Mouse (Mus musculus): ENCODE results near the gene Ppib. TPM values are rescaled to one million over a fixed set of nuclear protein-coding genes. Genes with fewer than 3 reads are reported as not detected.

The Ppib gene
- total and polyA plus RNA-seq, 3 experiments, result 268 to 550 (median 477) TPM

GRCm38 (mm10) chr9:66090593-66091244 lies 30.7 kb downstream of the Ppib start:
- H3K4me3 ChIP-seq (replicated peaks in 1 of 3; ENCODE audit: low read depth in 2 of 3, low read length in 2 of 3, poor library complexity in 1 of 3), result no peak overlapping the region
- H3K27ac ChIP-seq (ENCODE audit: insufficient read depth, low read depth), result no peak overlapping the region
- in situ Hi-C loops (cut with MboI; ENCODE audit: low pct_ligation_motif_present, low pct_unique_long_range_greater_than_20kb, low sequenced_read_pairs), result no loop called here
- H3K4me2 ChIP-seq (ENCODE audit: insufficient read depth, low read depth, poor library complexity, severe bottlenecking), result no peak overlapping the region
- H3K4me1 ChIP-seq (ENCODE audit: control insufficient read depth in 1 of 2, insufficient read depth in 2 of 2), result peaks cover 0 to 9% of the 10 kb centered on the region in 2 experiments; a peak in 2 of 4 replicates
- no peaks in the 10 kb centered on the region for H3K27me3 ChIP-seq (replicated peaks)
- peaks cover 76 to 96% of the 10 kb centered on the region in 2 experiments for H3K36me3 ChIP-seq (replicated peaks in 1 of 2; ENCODE audit: control insufficient read depth in 1 of 2, insufficient read depth in 1 of 2, low read length in 1 of 2)
- TF ChIP-seq PAX5 (IDR thresholded peaks at IDR 0.05; ENCODE audit: low read length) (no peak), NRF1 (IDR thresholded peaks at IDR 0.05; ENCODE audit: low read depth, low read length) (no peak), HCFC1 (IDR thresholded peaks at IDR 0.05; ENCODE audit: low read depth, low read length) (no peak), ETS1 (conservative IDR thresholded peaks at IDR 0.05; ENCODE audit: low read depth, low read length) (no peak), POLR2A (IDR thresholded peaks at IDR 0.05; ENCODE audit: low read depth, low read length) (no peak), JUND (conservative IDR thresholded peaks at IDR 0.05; ENCODE audit: low read depth, low read length) (no peak), RAD21 (IDR thresholded peaks at IDR 0.05; ENCODE audit: low read depth, low read length) (no peak), GABPA (IDR thresholded peaks at IDR 0.05; ENCODE audit: insufficient replicate concordance, low read depth, low read length) (no peak), USF1 (IDR thresholded peaks at IDR 0.05; ENCODE audit: low read depth, low read length) (no peak), NELFE (IDR thresholded peaks at IDR 0.05; ENCODE audit: low read depth, low read length) (no peak), TBP (conservative IDR thresholded peaks at IDR 0.05; ENCODE audit: low read depth, low read length) (no peak), ZKSCAN1 (IDR thresholded peaks at IDR 0.05; ENCODE audit: borderline replicate concordance, low read depth, low read length) (no peak), ZC3H11A (IDR thresholded peaks at IDR 0.05; ENCODE audit: low read depth, low read length) (no peak), MAFK (IDR thresholded peaks at IDR 0.05; ENCODE audit: insufficient replicate concordance, low read length) (no peak), TCF12 (IDR thresholded peaks at IDR 0.05; ENCODE audit: low read depth, low read length) (no peak), MAZ (IDR thresholded peaks at IDR 0.05; ENCODE audit: low read depth, low read length) (no peak)
- DNase-seq (ENCODE audit: extremely low read depth), result no peak
- no peaks in the 10 kb centered on the region for H3K79me2 ChIP-seq (replicated peaks; ENCODE audit: control insufficient read depth, extremely low read depth, insufficient read depth, poor library complexity, severe bottlenecking)
- no peaks in the 10 kb centered on the region for H3K9me3 ChIP-seq (replicated peaks; ENCODE audit: low read length)
- H3K9ac ChIP-seq (ENCODE audit: insufficient read depth, low read depth), result no peak overlapping the region
- dilution Hi-C loops (cut with MboI; ENCODE audit: extremely low pct_ligation_motif_present, extremely low pct_unique_long_range_greater_than_20kb, low sequenced_read_pairs), result no loop called here

GRCm38 (mm10) chr9:66091327-66092231 lies 31.6 kb downstream of the Ppib start:
- in situ Hi-C loops (cut with MboI; ENCODE audit: low pct_ligation_motif_present, low pct_unique_long_range_greater_than_20kb, low sequenced_read_pairs) (no loop called here), dilution Hi-C loops (cut with MboI; ENCODE audit: extremely low pct_ligation_motif_present, extremely low pct_unique_long_range_greater_than_20kb, low sequenced_read_pairs) (no loop called here)
- peaks cover 81 to 98% of the 10 kb centered on the region in 2 experiments for H3K36me3 ChIP-seq (replicated peaks in 1 of 2; ENCODE audit: control insufficient read depth in 1 of 2, insufficient read depth in 1 of 2, low read length in 1 of 2)
- H3K79me2 ChIP-seq (replicated peaks; ENCODE audit: control insufficient read depth, extremely low read depth, insufficient read depth, poor library complexity, severe bottlenecking), result no peaks in the 10 kb centered on the region
- no peak overlapping the region for H3K27ac ChIP-seq (ENCODE audit: insufficient read depth, low read depth)
- H3K27me3 ChIP-seq (replicated peaks), result no peaks in the 10 kb centered on the region
- peaks cover 0 to 9% of the 10 kb centered on the region in 2 experiments; a peak in 2 of 4 replicates for H3K4me1 ChIP-seq (ENCODE audit: control insufficient read depth in 1 of 2, insufficient read depth in 2 of 2)
- H3K4me3 ChIP-seq (replicated peaks in 1 of 3; ENCODE audit: low read depth in 2 of 3, low read length in 2 of 3, poor library complexity in 1 of 3), result no peak overlapping the region
- TF ChIP-seq USF2 (conservative IDR thresholded peaks at IDR 0.05; ENCODE audit: low read depth, low read length) (no peak), TBP (conservative IDR thresholded peaks at IDR 0.05; ENCODE audit: low read depth, low read length) (no peak), JUND (conservative IDR thresholded peaks at IDR 0.05; ENCODE audit: low read depth, low read length) (no peak), ELF1 (IDR thresholded peaks at IDR 0.05; ENCODE audit: low read depth, low read length) (no peak)
- DNase-seq (ENCODE audit: extremely low read depth), result no peak
- no peaks in the 10 kb centered on the region for H3K9me3 ChIP-seq (replicated peaks; ENCODE audit: low read length)
- H3K4me2 ChIP-seq (ENCODE audit: insufficient read depth, low read depth, poor library complexity, severe bottlenecking), result no peak overlapping the region
- H3K9ac ChIP-seq (ENCODE audit: insufficient read depth, low read depth), result no peak overlapping the region
